Mouse (Mus musculus): ENCODE measurements around the gene Opa3. TPM values are rescaled to one million over a fixed set of nuclear protein-coding genes. Genes with fewer than 3 reads are reported as not detected.
A peak's percentile ranks its signal among the peaks of the same experiment; 100 is the strongest.

Gene Opa3
- polyA plus RNA-seq, 1 experiment from 2014 or later, result 40.5 TPM

DNA sequence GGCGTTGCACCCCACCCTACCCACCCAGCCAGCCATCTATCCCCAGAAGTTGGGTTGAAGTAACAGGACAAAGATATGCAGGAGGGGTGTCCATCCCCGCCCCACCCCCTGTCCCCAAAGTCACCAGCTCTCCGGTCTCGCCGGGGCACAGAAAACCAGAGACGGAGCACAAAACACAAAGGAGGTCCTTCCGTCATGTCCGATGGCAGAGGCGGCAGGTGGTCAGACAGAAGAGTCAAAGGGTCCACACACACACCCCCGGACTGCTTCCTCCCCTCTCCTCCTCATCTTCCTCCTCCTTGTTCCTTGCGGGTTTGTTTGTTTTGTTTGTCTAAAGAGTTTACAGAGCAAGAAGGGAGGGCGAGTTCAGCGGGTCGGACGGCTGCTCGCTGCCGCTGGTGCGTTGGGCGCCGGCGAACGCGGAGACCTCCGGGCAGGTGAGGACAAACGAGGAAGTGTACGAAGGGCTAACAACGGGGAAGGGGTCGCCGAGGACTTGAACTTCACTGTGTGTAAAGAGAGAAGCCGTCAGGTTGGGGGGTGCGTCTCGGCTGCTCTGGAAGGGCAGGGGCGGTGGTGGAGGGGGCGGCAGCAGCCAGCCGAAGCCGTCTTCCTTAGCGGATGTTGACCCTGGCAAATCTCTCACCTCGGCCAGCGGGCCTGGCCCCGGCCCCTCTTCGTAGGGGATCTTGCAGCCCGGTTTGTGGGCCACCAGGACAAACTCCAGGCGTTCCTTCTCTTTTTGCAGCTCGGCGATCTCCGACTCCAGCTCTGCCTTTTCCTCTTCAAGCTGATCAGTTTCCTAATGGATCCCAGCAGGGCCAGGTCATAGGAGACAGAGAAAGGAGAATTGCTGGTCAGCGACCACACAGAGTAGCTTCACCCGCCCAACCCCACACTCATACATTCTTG is 76.6 kb downstream of the Opa3 start:
- Histone ChIP-seq H3K4me3 (replicated peaks) (peak overlapping the region; percentile 32), H3K9ac (replicated peaks) (peak overlapping the region; percentile 56), H3K4me1 (replicated peaks) (peaks cover 54% of the 10 kb centered on the region), H3K4me2 (replicated peaks) (peak overlapping the region; percentile 54), H3K27ac (no peak overlapping the region), H3K36me3 (no peaks in the 10 kb centered on the region), H3K27me3 (peaks cover 68% of the 10 kb centered on the region), H3K9me3 (no peaks in the 10 kb centered on the region)
- ATAC-seq, result no peak
- under 1% methylated on average over 47 of the region's 48 CpGs for WGBS

DNA sequence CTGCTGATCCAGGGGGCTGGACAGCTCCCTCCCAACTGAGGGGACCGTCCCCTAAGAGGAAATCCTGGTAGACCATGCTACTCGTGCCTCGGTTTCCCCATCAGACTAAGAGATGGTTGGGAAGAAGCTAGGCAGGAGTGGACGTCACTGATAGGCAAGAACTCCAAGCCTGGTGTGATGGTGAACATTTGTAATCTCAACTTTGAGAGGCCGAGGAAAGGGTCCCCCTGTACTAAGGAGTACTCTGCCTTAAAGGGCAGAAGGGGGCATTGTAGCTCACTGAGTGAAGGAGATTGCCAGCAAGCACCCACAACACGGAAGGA is 77.2 kb downstream of the Opa3 start:
- peaks cover 54% of the 10 kb centered on the region for H3K4me1 ChIP-seq (replicated peaks)
- no peaks in the 10 kb centered on the region for H3K9me3 ChIP-seq
- H3K36me3 ChIP-seq, result no peaks in the 10 kb centered on the region
- peak overlapping the region; percentile 32 for H3K4me3 ChIP-seq (replicated peaks)
- H3K4me2 ChIP-seq (replicated peaks), result peak overlapping the region; percentile 54
- no peak overlapping the region for H3K27ac ChIP-seq
- no peak overlapping the region; the same call in 1 of the 2 replicates for H3K9ac ChIP-seq (replicated peaks)
- ATAC-seq, result no peak
- 15% methylated on average over 6 of the region's 6 CpGs for WGBS
- peaks cover 68% of the 10 kb centered on the region for H3K27me3 ChIP-seq

MicroRNA genes within 50 kb of the gene (microRNA counts, 519-probe panel; counts per million panel counts)
- 110 counts per million, percentile 56 among the panel's probes with 10 or more counts for microRNA mmu-miR-330

Small RNAs within 50 kb of the gene (microRNA-seq; reads per million reads assigned to microRNA genes)
- gene Mir330, result 539 reads per million, percentile 72 among the genes with 10 or more reads in this experiment

Other genes with a start within 250 kb of the Opa3 start
- 0.26 and 0.58 TPM in 2 replicates for gene Nanos2, start 240.9 kb upstream of the Opa3 start, polyA plus RNA-seq (2015; fragmentation: Nextera tagmentation; extraction: Ambion mirVana)
- 3.8 and 4.2 TPM in 2 replicates for gene Mypop, start 237.1 kb upstream of the Opa3 start, polyA plus RNA-seq (2015; fragmentation: Nextera tagmentation; extraction: Ambion mirVana)
- 21.6 and 29.4 TPM in 2 replicates for gene Irf2bp1, start 224.3 kb upstream of the Opa3 start, polyA plus RNA-seq (2015; fragmentation: Nextera tagmentation; extraction: Ambion mirVana)
- gene Foxa3, start 204.8 kb upstream of the Opa3 start, polyA plus RNA-seq (2015; fragmentation: Nextera tagmentation; extraction: Ambion mirVana), result not detected in 2 replicates
- 31.8 and 37.2 TPM in 2 replicates for gene Sympk, start 204.0 kb upstream of the Opa3 start, polyA plus RNA-seq (2015; fragmentation: Nextera tagmentation; extraction: Ambion mirVana)
- gene Rsph6a, start 173.6 kb upstream of the Opa3 start, polyA plus RNA-seq (2015; fragmentation: Nextera tagmentation; extraction: Ambion mirVana), result 0.09 TPM in 1 of 2 replicates, not detected in the other
- gene Dmwd, start 152.1 kb upstream of the Opa3 start, polyA plus RNA-seq (2015; fragmentation: Nextera tagmentation; extraction: Ambion mirVana), result 25.3 TPM in 2 replicates
- 8.8 and 15.6 TPM in 2 replicates for gene Dmpk, start 144.5 kb upstream of the Opa3 start, polyA plus RNA-seq (2015; fragmentation: Nextera tagmentation; extraction: Ambion mirVana)
- 2.7 and 3.2 TPM in 2 replicates for gene Six5, start 133.7 kb upstream of the Opa3 start, polyA plus RNA-seq (2015; fragmentation: Nextera tagmentation; extraction: Ambion mirVana)
- gene Gm4969, start 110.0 kb upstream of the Opa3 start, polyA plus RNA-seq (2015; fragmentation: Nextera tagmentation; extraction: Ambion mirVana), result 1.6 and 1.9 TPM in 2 replicates
- gene Fbxo46, start 108.5 kb upstream of the Opa3 start, polyA plus RNA-seq (2015; fragmentation: Nextera tagmentation; extraction: Ambion mirVana), result 19.6 and 20.6 TPM in 2 replicates
- gene Qpctl, start 79.0 kb upstream of the Opa3 start, polyA plus RNA-seq (2015; fragmentation: Nextera tagmentation; extraction: Ambion mirVana), result 22.5 and 23.9 TPM in 2 replicates
- 124 and 126 TPM in 2 replicates for gene Snrpd2, start 78.6 kb upstream of the Opa3 start, polyA plus RNA-seq (2015; fragmentation: Nextera tagmentation; extraction: Ambion mirVana)
- 2.6 and 3.4 TPM in 2 replicates for gene Gipr, start 62.2 kb upstream of the Opa3 start, polyA plus RNA-seq (2015; fragmentation: Nextera tagmentation; extraction: Ambion mirVana)
- gene Eml2, start 51.9 kb upstream of the Opa3 start, polyA plus RNA-seq (2015; fragmentation: Nextera tagmentation; extraction: Ambion mirVana), result 6.3 and 10.0 TPM in 2 replicates
- 1.8 and 1.9 TPM in 2 replicates for gene Gpr4, start 15.8 kb upstream of the Opa3 start, polyA plus RNA-seq (2015; fragmentation: Nextera tagmentation; extraction: Ambion mirVana)
- gene Vasp, start 43.5 kb downstream of the Opa3 start, polyA plus RNA-seq (2015; fragmentation: Nextera tagmentation; extraction: Ambion mirVana), result 28.6 and 38.0 TPM in 2 replicates
- 0.34 and 0.88 TPM in 2 replicates for gene Ppm1n, start 51.7 kb downstream of the Opa3 start, polyA plus RNA-seq (2015; fragmentation: Nextera tagmentation; extraction: Ambion mirVana)
- gene Rtn2, start 54.3 kb downstream of the Opa3 start, polyA plus RNA-seq (2015; fragmentation: Nextera tagmentation; extraction: Ambion mirVana), result 97.4 and 102 TPM in 2 replicates
- gene Fosb, start 81.7 kb downstream of the Opa3 start, polyA plus RNA-seq (2015; fragmentation: Nextera tagmentation; extraction: Ambion mirVana), result not detected in 2 replicates
- 84.1 and 91.9 TPM in 2 replicates for gene Ercc1, start 116.4 kb downstream of the Opa3 start, polyA plus RNA-seq (2015; fragmentation: Nextera tagmentation; extraction: Ambion mirVana)
- gene Cd3eap, start 131.1 kb downstream of the Opa3 start, polyA plus RNA-seq (2015; fragmentation: Nextera tagmentation; extraction: Ambion mirVana), result 19.6 and 20.4 TPM in 2 replicates
- gene Ppp1r13l, start 131.4 kb downstream of the Opa3 start, polyA plus RNA-seq (2015; fragmentation: Nextera tagmentation; extraction: Ambion mirVana), result 1.2 and 2.3 TPM in 2 replicates
- gene Ercc2, start 153.7 kb downstream of the Opa3 start, polyA plus RNA-seq (2015; fragmentation: Nextera tagmentation; extraction: Ambion mirVana), result 27.6 and 28.9 TPM in 2 replicates
- gene Klc3, start 175.8 kb downstream of the Opa3 start, polyA plus RNA-seq (2015; fragmentation: Nextera tagmentation; extraction: Ambion mirVana), result 1.1 and 1.2 TPM in 2 replicates
- 0.07 TPM in 1 of 2 replicates, not detected in the other for gene Ckm, start 176.4 kb downstream of the Opa3 start, polyA plus RNA-seq (2015; fragmentation: Nextera tagmentation; extraction: Ambion mirVana)
- 13.9 and 16.3 TPM in 2 replicates for gene Mark4, start 230.5 kb downstream of the Opa3 start, polyA plus RNA-seq (2015; fragmentation: Nextera tagmentation; extraction: Ambion mirVana)
- 0.24 and 0.32 TPM in 2 replicates for gene Exoc3l2, start 235.0 kb downstream of the Opa3 start, polyA plus RNA-seq (2015; fragmentation: Nextera tagmentation; extraction: Ambion mirVana)